Mouse (Mus musculus): ENCODE measurements around the gene Vapa. TPM values are rescaled to one million over a fixed set of nuclear protein-coding genes. Genes with fewer than 3 reads are reported as not detected.

Vapa gene
- polyA plus RNA-seq, 1 experiment from 2014 or later, result 167 TPM

DNA sequence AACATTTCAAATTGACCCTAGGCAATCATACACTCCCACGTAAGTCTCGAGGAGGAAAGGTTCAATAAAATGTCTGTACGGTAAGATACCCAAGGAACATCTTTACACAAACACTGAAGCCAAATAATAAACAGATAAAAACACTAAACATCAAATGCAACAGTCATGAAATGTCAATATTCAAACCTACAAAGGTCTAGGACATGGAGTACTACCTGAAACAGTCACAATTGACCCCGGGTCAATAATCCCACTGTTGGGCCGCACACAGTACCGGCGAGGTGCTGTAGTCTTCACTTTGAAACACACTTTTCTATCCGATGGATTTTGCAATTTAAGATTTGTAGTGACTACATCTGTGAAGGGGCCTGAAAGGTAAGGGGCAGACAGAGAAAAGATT, 18.7 kb downstream of the Vapa start:
- no peak overlapping the region for H3K4me3 ChIP-seq (replicated peaks)
- H3K27ac ChIP-seq, result no peak overlapping the region
- H3K9me3 ChIP-seq (replicated peaks), result no peaks in the 10 kb centered on the region
- peaks cover 18% of the 10 kb centered on the region for H3K36me3 ChIP-seq
- no peak overlapping the region for H3K4me2 ChIP-seq
- ATAC-seq (replicated peaks; ENCODE audit: low FRiP score), result no peak
- H3K27me3 ChIP-seq, result no peaks in the 10 kb centered on the region
- 87% methylated on average over 8 of the region's 8 CpGs for WGBS
- H3K9ac ChIP-seq, result no peak overlapping the region
- peaks cover 9% of the 10 kb centered on the region for H3K4me1 ChIP-seq

- WGBS, result 87% methylated on average over 3 of the region's 3 CpGs
- no peak overlapping the region for H3K27ac ChIP-seq
- no peaks in the 10 kb centered on the region for H3K9me3 ChIP-seq (replicated peaks)
- no peak overlapping the region for H3K9ac ChIP-seq
- H3K4me3 ChIP-seq (replicated peaks), result no peak overlapping the region
- H3K4me2 ChIP-seq, result no peak overlapping the region
- H3K36me3 ChIP-seq, result peaks cover 40% of the 10 kb centered on the region
- ATAC-seq (replicated peaks; ENCODE audit: low FRiP score), result no peak
- no peaks in the 10 kb centered on the region for H3K27me3 ChIP-seq
- H3K4me1 ChIP-seq, result no peaks in the 10 kb centered on the region
These were observed 26.5 kb downstream of the Vapa start for GRCm38 (mm10) chr17:65586892-65587291.

- Histone ChIP-seq H3K9me3 (replicated peaks) (no peaks in the 10 kb centered on the region), H3K9ac (no peak overlapping the region), H3K4me1 (no peaks in the 10 kb centered on the region), H3K4me3 (replicated peaks) (no peak overlapping the region), H3K27ac (no peak overlapping the region), H3K36me3 (peaks cover 47% of the 10 kb centered on the region), H3K4me2 (no peak overlapping the region), H3K27me3 (no peaks in the 10 kb centered on the region)
- WGBS, result 96% methylated on average over 5 of the region's 5 CpGs
- ATAC-seq (replicated peaks; ENCODE audit: low FRiP score), result no peak
These were observed 31.9 kb downstream of the Vapa start for GRCm38 (mm10) chr17:65581440-65581839.

GRCm38 (mm10) chr17:65579766-65580165, 33.6 kb downstream of the Vapa start:
- H3K9ac ChIP-seq, result no peak overlapping the region
- no peak for ATAC-seq (replicated peaks; ENCODE audit: low FRiP score)
- no peak overlapping the region for H3K4me3 ChIP-seq (replicated peaks)
- H3K9me3 ChIP-seq (replicated peaks), result no peaks in the 10 kb centered on the region
- peaks cover 43% of the 10 kb centered on the region for H3K36me3 ChIP-seq
- H3K4me1 ChIP-seq, result no peaks in the 10 kb centered on the region
- no peak overlapping the region for H3K4me2 ChIP-seq
- WGBS, result 91% methylated on average over 7 of the region's 7 CpGs
- H3K27ac ChIP-seq, result no peak overlapping the region
- no peaks in the 10 kb centered on the region for H3K27me3 ChIP-seq

GRCm38 (mm10) chr17:65575339-65575738, 38.0 kb downstream of the Vapa start:
- ATAC-seq (replicated peaks; ENCODE audit: low FRiP score), result peak; percentile 36; the same call in 1 of the 2 replicates
- whole genome bisulfite sequencing, result 85% methylated on average over 1 of the region's 1 CpGs

DNA sequence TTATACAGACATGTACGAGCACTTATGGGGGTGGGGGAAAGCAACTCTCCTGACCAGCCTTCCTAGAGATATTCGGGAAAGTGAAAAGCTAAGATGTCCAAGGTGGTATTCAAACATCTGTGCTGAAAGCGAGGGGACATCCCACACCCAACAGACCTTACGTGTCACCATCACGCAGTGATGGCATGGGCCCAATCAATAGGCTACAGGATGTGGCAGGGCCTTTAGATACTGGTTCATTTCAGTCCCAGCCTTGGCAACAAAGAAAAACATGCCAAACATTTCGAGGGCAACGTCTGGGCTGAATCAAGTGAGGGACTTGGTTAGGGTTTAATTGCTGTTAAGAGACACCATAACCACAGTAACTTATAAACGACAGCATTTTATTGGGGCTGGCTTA, 38.5 kb downstream of the Vapa start:
- WGBS, result 78% methylated on average over 8 of the region's 8 CpGs

More at GRCm38 (mm10) chr17:65575339-65575738, 38.0 kb downstream of the Vapa start:
- Histone ChIP-seq H3K9me3 (replicated peaks) (no peaks in the 10 kb centered on the region), H3K9ac (no peak overlapping the region), H3K27me3 (no peaks in the 10 kb centered on the region), H3K4me2 (no peak overlapping the region), H3K4me1 (no peaks in the 10 kb centered on the region), H3K36me3 (peaks cover 19% of the 10 kb centered on the region), H3K27ac (no peak overlapping the region), H3K4me3 (replicated peaks) (no peak overlapping the region)

DNA sequence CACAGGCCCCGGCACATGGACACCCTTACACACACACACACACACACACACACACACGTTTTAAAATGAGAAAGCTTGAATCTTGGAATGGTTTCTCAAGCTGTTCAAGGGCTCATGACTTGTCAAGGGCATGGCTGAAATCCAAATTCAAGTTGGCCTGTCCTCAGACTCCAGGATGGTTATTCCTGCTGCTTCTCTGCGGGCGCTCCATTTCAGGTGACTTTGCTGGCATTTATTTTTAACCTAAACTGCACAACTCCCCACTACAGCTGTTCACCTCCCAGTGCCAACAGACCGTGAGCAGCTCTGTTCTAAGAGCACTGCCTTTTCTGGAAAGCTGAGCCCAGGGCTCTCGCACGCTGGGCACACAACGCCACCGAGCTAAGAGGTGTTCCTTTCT, 41.5 kb downstream of the Vapa start:
- Histone ChIP-seq H3K4me3 (replicated peaks) (no peak overlapping the region), H3K4me2 (no peak overlapping the region), H3K27ac (no peak overlapping the region), H3K4me1 (no peaks in the 10 kb centered on the region), H3K36me3 (no peaks in the 10 kb centered on the region), H3K27me3 (no peaks in the 10 kb centered on the region), H3K9me3 (replicated peaks) (no peaks in the 10 kb centered on the region), H3K9ac (no peak overlapping the region)
- ATAC-seq (replicated peaks; ENCODE audit: low FRiP score), result no peak
- WGBS, result 85% methylated on average over 9 of the region's 9 CpGs

More for the DNA sequence above, 38.5 kb downstream of the Vapa start:
- Histone ChIP-seq H3K4me2 (no peak overlapping the region), H3K27ac (no peak overlapping the region), H3K9ac (no peak overlapping the region), H3K4me3 (replicated peaks) (no peak overlapping the region), H3K4me1 (no peaks in the 10 kb centered on the region), H3K27me3 (no peaks in the 10 kb centered on the region), H3K36me3 (peaks cover 15% of the 10 kb centered on the region), H3K9me3 (replicated peaks) (no peaks in the 10 kb centered on the region)
- ATAC-seq (replicated peaks; ENCODE audit: low FRiP score), result 0 out of 2 replicates have a peak, but pooled peaks have one; percentile 38

DNA sequence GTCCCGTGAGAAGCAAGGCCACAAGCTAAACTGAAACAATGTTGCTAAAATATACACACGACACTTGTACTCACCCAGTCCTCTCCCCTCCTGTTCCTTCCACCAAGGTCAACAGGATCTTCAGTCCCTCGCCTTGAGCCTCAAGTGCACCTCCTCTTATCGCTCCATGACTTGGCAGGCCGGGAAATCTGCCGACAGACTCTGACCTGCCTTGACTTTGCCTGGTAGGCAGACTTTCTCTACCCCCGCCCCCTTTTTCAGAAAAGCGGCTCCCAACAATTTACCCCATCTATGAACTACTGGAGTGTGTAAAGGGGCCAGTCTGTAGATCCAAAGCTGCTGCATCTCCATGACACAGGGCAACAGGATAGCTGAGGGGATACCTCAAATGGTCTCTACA, 41.9 kb downstream of the Vapa start:
- Histone ChIP-seq H3K4me1 (no peaks in the 10 kb centered on the region), H3K36me3 (no peaks in the 10 kb centered on the region), H3K9me3 (replicated peaks) (no peaks in the 10 kb centered on the region), H3K4me2 (no peak overlapping the region), H3K27ac (no peak overlapping the region), H3K9ac (no peak overlapping the region), H3K4me3 (replicated peaks) (no peak overlapping the region), H3K27me3 (no peaks in the 10 kb centered on the region)
- 82% methylated on average over 8 of the region's 8 CpGs for WGBS
- no peak for ATAC-seq (replicated peaks; ENCODE audit: low FRiP score)

GRCm38 (mm10) chr17:65564189-65564588, 49.2 kb downstream of the Vapa start:
- H3K27me3 ChIP-seq, result no peaks in the 10 kb centered on the region
- no peak overlapping the region for H3K4me2 ChIP-seq
- WGBS, result 74% methylated on average over 5 of the region's 5 CpGs
- H3K4me3 ChIP-seq (replicated peaks), result no peak overlapping the region
- H3K36me3 ChIP-seq, result no peaks in the 10 kb centered on the region
- 0 out of 2 replicates have a peak, but pooled peaks cover 3% of the 10 kb centered on the region for H3K4me1 ChIP-seq
- no peak overlapping the region for H3K27ac ChIP-seq
- no peaks in the 10 kb centered on the region for H3K9me3 ChIP-seq (replicated peaks)
- no peak for ATAC-seq (replicated peaks; ENCODE audit: low FRiP score)
- no peak overlapping the region for H3K9ac ChIP-seq

DNA sequence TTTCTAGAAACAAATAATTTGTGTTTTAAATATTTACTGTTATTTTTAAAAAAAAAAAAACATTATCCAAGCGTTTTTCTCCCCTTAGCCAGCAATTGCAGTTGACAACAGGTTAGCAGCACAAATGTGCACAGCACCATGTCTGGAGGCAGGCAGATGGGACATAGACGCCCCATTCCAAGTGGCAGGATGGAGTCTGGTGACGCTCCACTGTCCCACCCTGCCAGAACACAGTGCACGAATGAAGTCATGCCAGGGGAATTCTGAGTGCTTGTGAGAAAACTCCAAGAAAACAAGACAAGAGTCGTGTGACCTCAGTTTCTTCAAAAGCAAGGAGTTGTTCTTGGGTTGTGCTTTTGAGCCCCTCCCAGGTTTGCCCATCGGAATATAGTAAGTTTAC, 50.0 kb downstream of the Vapa start:
- ATAC-seq (replicated peaks; ENCODE audit: low FRiP score), result no peak
- Histone ChIP-seq H3K9me3 (replicated peaks) (no peaks in the 10 kb centered on the region), H3K36me3 (no peaks in the 10 kb centered on the region), H3K4me3 (replicated peaks) (no peak overlapping the region), H3K27ac (no peak overlapping the region), H3K4me1 (0 out of 2 replicates have a peak, but pooled peaks cover 3% of the 10 kb centered on the region), H3K4me2 (no peak overlapping the region), H3K9ac (no peak overlapping the region), H3K27me3 (no peaks in the 10 kb centered on the region)
- WGBS, result 59% methylated on average over 6 of the region's 6 CpGs

DNA sequence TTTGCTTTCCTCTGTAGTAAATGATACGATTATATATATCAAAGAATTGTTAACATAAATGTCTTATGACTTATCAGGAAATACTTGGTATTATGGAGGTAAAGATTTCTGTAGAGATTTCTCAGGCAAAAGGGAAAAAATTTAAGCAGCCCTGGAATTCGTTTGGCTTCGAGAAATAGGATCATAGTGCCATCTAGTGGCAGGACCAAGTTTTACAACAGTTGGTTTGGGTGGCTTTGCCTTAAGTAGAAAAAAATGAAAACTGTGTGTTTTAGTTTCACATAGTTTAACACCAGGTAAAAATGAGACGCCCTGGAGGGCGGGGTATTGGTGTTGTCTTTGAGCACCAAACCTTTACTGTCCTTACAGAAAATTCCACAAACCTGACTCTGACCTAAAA, 50.6 kb downstream of the Vapa start:
- no peak overlapping the region for H3K4me3 ChIP-seq (replicated peaks)
- H3K36me3 ChIP-seq, result no peaks in the 10 kb centered on the region
- H3K4me1 ChIP-seq, result 0 out of 2 replicates have a peak, but pooled peaks cover 3% of the 10 kb centered on the region
- H3K9me3 ChIP-seq (replicated peaks), result no peaks in the 10 kb centered on the region
- no peak overlapping the region for H3K9ac ChIP-seq
- ATAC-seq (replicated peaks; ENCODE audit: low FRiP score), result no peak
- no peak overlapping the region for H3K4me2 ChIP-seq
- no peak overlapping the region for H3K27ac ChIP-seq
- WGBS, result 2% methylated on average over 5 of the region's 5 CpGs
- no peaks in the 10 kb centered on the region for H3K27me3 ChIP-seq

GRCm38 (mm10) chr17:65561361-65562015, 51.9 kb downstream of the Vapa start:
- no peaks in the 10 kb centered on the region for H3K9me3 ChIP-seq (replicated peaks)
- no peaks in the 10 kb centered on the region for H3K36me3 ChIP-seq
- H3K4me1 ChIP-seq, result 0 out of 2 replicates have a peak, but pooled peaks cover 3% of the 10 kb centered on the region
- ATAC-seq (replicated peaks; ENCODE audit: low FRiP score), result no peak
- no peak overlapping the region for H3K4me2 ChIP-seq
- H3K27me3 ChIP-seq, result no peaks in the 10 kb centered on the region
- WGBS, result 62% methylated on average over 6 of the region's 6 CpGs
- no peak overlapping the region for H3K9ac ChIP-seq
- H3K4me3 ChIP-seq (replicated peaks), result no peak overlapping the region
- H3K27ac ChIP-seq, result no peak overlapping the region

- 60% methylated on average over 5 of the region's 5 CpGs for WGBS
These were observed 54.1 kb downstream of the Vapa start for GRCm38 (mm10) chr17:65559273-65559672.

More at GRCm38 (mm10) chr17:65559273-65559672, 54.1 kb downstream of the Vapa start:
- Histone ChIP-seq H3K9ac (no peak overlapping the region), H3K27ac (no peak overlapping the region), H3K4me1 (0 out of 2 replicates have a peak, but pooled peaks cover 3% of the 10 kb centered on the region), H3K4me2 (no peak overlapping the region), H3K4me3 (replicated peaks) (no peak overlapping the region), H3K27me3 (no peaks in the 10 kb centered on the region), H3K9me3 (replicated peaks) (no peaks in the 10 kb centered on the region), H3K36me3 (no peaks in the 10 kb centered on the region)
- ATAC-seq (replicated peaks; ENCODE audit: low FRiP score), result no peak; the same call in 1 of the 2 replicates
